Mouse (Mus musculus): ENCODE data around the gene Mad1l1.

The Mad1l1 gene

GRCm38 (mm10) chr5:140331615-140332512, 10.5 kb upstream of the Mad1l1 start, which contains the start of gene Mrm2:
TSS of gene Mrm2 (minus strand) at chr5:140331898.
- in situ Hi-C loops (cut with MseI, MboI): no loop called here

- in situ Hi-C loops (cut with MseI, MboI): no loop called here
These were observed 2.7 kb upstream of the Mad1l1 start for GRCm38 (mm10) chr5:140324058-140324457.

- in situ Hi-C loops (cut with MseI, MboI): no loop called here
These were observed 614 bp upstream of the Mad1l1 start for GRCm38 (mm10) chr5:140321756-140322575.

- in situ Hi-C loops (cut with MseI, MboI): no loop called here
These were observed 4.6 kb downstream of the Mad1l1 start for GRCm38 (mm10) chr5:140316716-140317115.

- in situ Hi-C loops (cut with MseI, MboI): no loop called here
These were observed 13.8 kb downstream of the Mad1l1 start for GRCm38 (mm10) chr5:140307602-140308001.

GRCm38 (mm10) chr5:140306016-140306415, 15.3 kb downstream of the Mad1l1 start:
- in situ Hi-C loops (cut with MseI, MboI): no loop called here

GRCm38 (mm10) chr5:140298291-140298690, 23.1 kb downstream of the Mad1l1 start:
- in situ Hi-C loops (cut with MseI, MboI): no loop called here

- in situ Hi-C loops (cut with MseI, MboI): no loop called here
These were observed 29.2 kb downstream of the Mad1l1 start for GRCm38 (mm10) chr5:140292152-140292551.

GRCm38 (mm10) chr5:140289161-140289560, 32.2 kb downstream of the Mad1l1 start:
- in situ Hi-C loops (cut with MseI, MboI): no loop called here

- in situ Hi-C loops (cut with MseI, MboI): no loop called here
These were observed 33.1 kb downstream of the Mad1l1 start for GRCm38 (mm10) chr5:140288287-140288686.

- in situ Hi-C loops (cut with MseI, MboI): no loop called here
These were observed 36.6 kb downstream of the Mad1l1 start for GRCm38 (mm10) chr5:140284761-140285160.

GRCm38 (mm10) chr5:140284011-140284410, 37.3 kb downstream of the Mad1l1 start:
- in situ Hi-C loops (cut with MseI, MboI): no loop called here

GRCm38 (mm10) chr5:140282900-140283299, 38.5 kb downstream of the Mad1l1 start:
- in situ Hi-C loops (cut with MseI, MboI): no loop called here

GRCm38 (mm10) chr5:140282376-140282775, 39.0 kb downstream of the Mad1l1 start:
- in situ Hi-C loops (cut with MseI, MboI): no loop called here

- in situ Hi-C loops (cut with MseI, MboI): no loop called here
These were observed 41.1 kb downstream of the Mad1l1 start for GRCm38 (mm10) chr5:140280205-140280604.

GRCm38 (mm10) chr5:140276779-140277178, 44.6 kb downstream of the Mad1l1 start:
- in situ Hi-C loops (cut with MseI, MboI): no loop called here

GRCm38 (mm10) chr5:140270976-140271685, 50.2 kb downstream of the Mad1l1 start:
- in situ Hi-C loops (cut with MseI, MboI): no loop called here

- in situ Hi-C loops (cut with MseI, MboI): no loop called here
These were observed 53.0 kb downstream of the Mad1l1 start for GRCm38 (mm10) chr5:140268396-140268795.

GRCm38 (mm10) chr5:140267061-140267460, 54.3 kb downstream of the Mad1l1 start:
- in situ Hi-C loops (cut with MseI, MboI): no loop called here

- in situ Hi-C loops (cut with MseI, MboI): no loop called here
These were observed 56.4 kb downstream of the Mad1l1 start for GRCm38 (mm10) chr5:140264825-140265575.
